Mouse (Mus musculus): ENCODE measurements around the gene Ndst4. TPM values are rescaled to one million over a fixed set of nuclear protein-coding genes. Genes with fewer than 3 reads are reported as not detected.

Gene Ndst4
- polyA plus RNA-seq, 1 experiment, result 0.11 TPM

DNA sequence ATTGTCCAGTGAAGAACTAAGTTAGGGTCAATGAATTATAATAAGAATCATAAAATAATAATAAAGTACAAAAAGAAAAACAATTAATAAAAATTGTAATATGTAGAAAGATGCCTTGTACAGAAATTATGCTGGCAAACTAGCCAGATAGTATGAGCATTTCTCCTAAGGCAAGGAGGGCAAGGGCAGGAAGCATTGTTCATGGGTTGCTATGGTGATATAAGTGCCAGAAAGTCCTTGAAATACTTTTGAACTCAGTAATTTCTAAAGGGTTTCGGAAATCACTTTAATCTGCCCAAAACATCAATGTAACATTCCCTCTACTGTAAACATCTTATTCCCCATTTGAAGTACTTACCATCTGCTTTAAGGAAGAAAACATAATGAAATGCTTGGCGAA, 319.1 kb downstream of the Ndst4 start:
- DNase-seq (ENCODE audit: low read depth), result no peak

DNA sequence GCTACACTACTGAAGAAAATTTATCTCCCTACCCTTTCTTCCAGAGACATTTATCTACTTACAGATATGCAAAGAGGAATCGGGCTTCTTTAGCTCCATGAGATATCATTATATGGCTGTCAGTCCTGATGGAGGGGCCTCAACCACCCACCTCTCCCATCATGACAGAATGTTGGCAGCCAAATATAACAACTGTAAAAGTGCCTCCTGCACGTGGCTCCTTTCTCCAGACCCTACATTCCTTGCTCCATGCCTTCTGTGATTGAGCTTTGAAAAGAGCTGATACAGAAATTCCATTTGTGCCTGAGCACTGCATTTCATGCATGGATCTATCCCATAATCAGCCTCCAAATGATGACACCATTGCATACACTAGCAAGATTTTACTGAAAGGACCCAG, 331.1 kb downstream of the Ndst4 start:
- DNase-seq (ENCODE audit: low read depth), result no peak

DNA sequence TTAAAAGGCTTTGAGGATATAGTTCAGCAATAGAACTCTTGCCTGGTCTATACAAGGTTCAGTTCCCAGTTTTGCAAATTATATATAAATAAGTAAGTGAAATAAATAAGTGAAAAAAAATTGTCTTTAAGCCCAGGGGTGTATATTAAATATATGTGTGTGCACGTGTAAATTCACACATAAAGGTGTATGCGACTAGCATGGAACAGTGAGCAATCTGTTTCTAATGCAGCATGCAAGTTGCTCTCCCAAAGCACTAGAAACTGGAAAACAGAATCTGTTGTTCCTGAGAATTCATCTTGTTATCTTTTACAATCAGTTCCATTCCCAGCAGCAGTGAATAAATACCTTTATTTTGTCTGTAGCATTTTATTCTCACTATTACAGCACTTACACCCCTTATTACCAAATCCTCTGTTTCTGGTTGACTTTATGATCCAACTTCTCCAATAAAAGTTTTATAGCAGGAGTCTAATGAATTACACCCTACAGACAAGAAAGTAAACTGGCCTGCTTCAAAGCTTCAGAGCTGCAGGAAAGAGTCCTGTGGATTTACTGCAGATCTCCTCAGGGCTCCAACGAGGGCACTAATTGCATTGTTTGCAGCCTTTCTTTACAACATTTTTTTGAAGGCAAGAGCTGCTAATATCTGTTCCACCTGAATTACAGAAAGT, 340.7 kb downstream of the Ndst4 start:
- DNase-seq (ENCODE audit: low read depth), result no peak

GRCm38 (mm10) chr3:125745142-125745496, 341.2 kb downstream of the Ndst4 start:
- DNase-seq (ENCODE audit: low read depth), result no peak

DNA sequence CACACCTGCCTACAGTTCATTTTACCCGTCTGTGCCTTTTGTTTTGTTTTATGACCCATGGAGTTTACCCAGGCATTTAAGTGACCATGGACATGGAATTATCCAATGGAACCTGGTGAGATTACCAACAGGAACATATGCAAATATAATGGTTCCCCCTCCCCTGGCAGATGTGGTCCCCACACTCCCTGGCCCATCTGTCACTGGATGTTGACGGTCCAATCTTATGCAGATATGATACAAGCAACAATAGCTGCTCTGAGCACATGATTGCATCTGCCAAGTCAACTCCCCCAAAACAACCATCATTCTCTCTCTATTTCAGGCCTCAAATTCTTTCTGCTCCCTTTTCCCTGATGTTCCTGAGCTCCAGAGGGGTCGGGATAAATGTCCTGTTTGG, 342.5 kb downstream of the Ndst4 start:
- no peak for DNase-seq (ENCODE audit: low read depth)

DNA sequence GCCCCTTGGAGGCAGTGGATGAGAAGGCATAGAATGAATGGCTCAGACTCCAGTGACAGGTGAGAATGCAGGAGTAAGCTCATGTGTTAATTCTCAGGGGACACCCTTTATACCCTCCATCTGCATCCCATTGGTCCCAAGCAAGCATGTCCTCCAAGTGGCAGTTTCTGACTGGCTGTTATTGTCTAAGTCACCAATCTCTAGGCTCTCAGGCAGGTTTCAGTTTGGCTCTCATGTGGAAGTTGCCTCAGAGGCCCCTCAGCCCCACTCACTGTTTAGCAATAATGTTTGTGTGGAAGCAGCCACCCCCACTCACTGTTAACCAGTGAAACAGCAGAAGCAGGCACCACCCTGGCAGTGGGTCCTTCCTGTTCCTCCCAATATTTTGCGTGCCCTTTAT, 353.0 kb downstream of the Ndst4 start:
- no peak for DNase-seq (ENCODE audit: low read depth)

DNA sequence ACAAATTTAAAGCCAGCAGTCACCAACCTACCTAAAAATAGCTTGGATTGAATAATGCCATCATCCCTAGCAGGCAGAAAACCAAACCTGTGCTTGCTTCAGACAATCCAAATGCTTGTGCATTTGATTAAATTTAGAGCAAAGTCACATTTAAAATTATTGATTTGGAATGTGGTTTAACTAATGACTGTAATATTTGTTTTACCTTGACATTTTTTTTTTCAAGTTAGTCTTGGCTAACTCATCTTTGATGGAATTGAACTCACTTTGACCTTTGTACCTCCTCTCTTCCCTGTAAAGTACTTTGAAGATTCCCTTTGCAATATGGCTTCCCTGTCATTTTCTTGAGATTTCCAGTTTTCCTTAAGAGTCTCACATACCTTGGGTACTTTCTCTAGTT, 356.8 kb downstream of the Ndst4 start:
- DNase-seq (ENCODE audit: low read depth), result no peak

All from gonadal fat pad, adult 2 months (tissue).